Mouse (Mus musculus) heart, adult 2 months (tissue): Measurements from ENCODE around the gene Rnf41. TPM values are rescaled to one million over a fixed set of nuclear protein-coding genes. Genes with fewer than 3 reads are reported as not detected.

Experiments
- DNase-seq, 2 experiments: peaks; one replicate each; pipeline ENCODE4 v3.0.0; 2021
- H3K27ac ChIP-seq: fragments of 200-600 bp; 2 replicates; pipeline ENCODE4 v1.8.1; 2022
- H3K27me3 ChIP-seq: fragments of 200-500 bp; 2 replicates; pipeline ENCODE4 v1.6.1; 2012; ENCODE audit warnings: mild to moderate bottlenecking, low read length, inconsistent platforms, mixed read lengths; ENCODE audit not compliant: control insufficient read depth, insufficient read depth
- H3K36me3 ChIP-seq: fragments of 200-500 bp; 2 replicates; pipeline ENCODE4 v1.6.1; 2012; ENCODE audit warnings: low read length, inconsistent platforms; ENCODE audit not compliant: control insufficient read depth, insufficient read depth
- H3K4me1 ChIP-seq: fragments of 200-500 bp; 2 replicates; pipeline ENCODE4 v1.6.1; 2011; ENCODE audit warnings: low read length; ENCODE audit not compliant: control insufficient read depth, insufficient read depth
- H3K4me3 ChIP-seq: fragments of 200-600 bp; 2 replicates; pipeline ENCODE4 v1.8.1; 2022
- H3K79me2 ChIP-seq: fragments of 200-500 bp; replicated peaks from 2 replicates; pipeline ENCODE4 v1.6.1; 2012; ENCODE audit warnings: mild to moderate bottlenecking, inconsistent platforms, low read length, moderate library complexity, mixed read lengths; ENCODE audit not compliant: control insufficient read depth, insufficient read depth
- H3K9ac ChIP-seq: fragments of 200-500 bp; 2 replicates; pipeline ENCODE4 v1.6.1; 2012; ENCODE audit warnings: low read depth, mild to moderate bottlenecking, control low read depth, inconsistent platforms, low read length, mixed read lengths
- CTCF ChIP-seq: fragments of 200-600 bp; IDR thresholded peaks from 2 replicates; pipeline ENCODE4 v1.8.1; 2022; ENCODE audit warnings: antibody characterized with exemption, mild to moderate bottlenecking, moderate library complexity
- EP300 ChIP-seq: fragments of 200-500 bp; IDR thresholded peaks from 2 replicates; pipeline ENCODE4 v1.6.1; 2011; ENCODE audit warnings: low read depth, low read length, control low read depth; ENCODE audit not compliant: insufficient read depth
- POLR2A ChIP-seq: fragments of 200-500 bp; IDR thresholded peaks from 2 replicates; pipeline ENCODE4 v1.6.1; 2011; ENCODE audit warnings: mild to moderate bottlenecking, low read depth, low read length, control low read depth; ENCODE audit not compliant: insufficient read depth
- WGBS: fragments of 180-500 bp; shearing (Covaris S2); methylation state at CpG from one replicate; pipeline ENCODE4 v1.1.7; 2018; 5-methylcytosine and 5-hydroxymethylcytosine counted together
- intact Hi-C: fragments of 180-260 bp; cut with DNase I; formaldehyde crosslinking; loops from one replicate; pipeline ENCODE4 v1.15.1; 2025
- polyA plus RNA-seq: library from polyadenylated mRNA; depleted of rRNA; stranded (reverse); fragments of >200 nt; gene quantifications from 2 replicates; pipeline ENCODE4 v1.2.3, GENCODE M21; 2012
- total RNA-seq, 2 experiments: library from RNA; stranded (reverse); gene quantifications; 2 replicates each; pipeline ENCODE4 v1.2.3; 2021

Rnf41 gene
- total and polyA plus RNA-seq, 3 experiments = 12.5 to 16.9 (median 15.8) TPM

- H3K4me3 ChIP-seq = no peak overlapping the region
- no peak for DNase-seq
- H3K27me3 ChIP-seq = no peaks in the 10 kb centered on the region
- no peaks in the 10 kb centered on the region for H3K79me2 ChIP-seq
- peaks cover 3% of the 10 kb centered on the region for H3K4me1 ChIP-seq
- H3K36me3 ChIP-seq = no peaks in the 10 kb centered on the region
- no peak overlapping the region for H3K27ac ChIP-seq
- 88% methylated on average over 10 of the region's 10 CpGs for WGBS
- intact Hi-C loops = no loop called here
- H3K9ac ChIP-seq = no peak overlapping the region
- TF ChIP-seq POLR2A (no peak), EP300 (no peak), CTCF (no peak)
Measured at GRCm38 (mm10) chr10:128441324-128442119, 30.1 kb downstream of the Rnf41 start.

- 68% methylated on average over 1 of the region's 1 CpGs for WGBS
- Histone ChIP-seq H3K4me3 (no peak overlapping the region), H3K4me1 (peaks cover 3% of the 10 kb centered on the region), H3K79me2 (no peaks in the 10 kb centered on the region), H3K27ac (no peak overlapping the region), H3K36me3 (no peaks in the 10 kb centered on the region), H3K27me3 (no peaks in the 10 kb centered on the region), H3K9ac (no peak overlapping the region)
- TF ChIP-seq POLR2A (no peak), CTCF (no peak), EP300 (no peak)
- no peak for DNase-seq
- intact Hi-C loops = no loop called here
Measured at GRCm38 (mm10) chr10:128442718-128443117, 31.3 kb downstream of the Rnf41 start.

GRCm38 (mm10) chr10:128444354-128444753 is 32.9 kb downstream of the Rnf41 start:
- Histone ChIP-seq H3K4me1 (peaks cover 2% of the 10 kb centered on the region), H3K27me3 (no peaks in the 10 kb centered on the region), H3K36me3 (no peaks in the 10 kb centered on the region), H3K9ac (no peak overlapping the region), H3K4me3 (no peak overlapping the region), H3K79me2 (no peaks in the 10 kb centered on the region), H3K27ac (no peak overlapping the region)
- no peak for TF ChIP-seq EP300
- DNase-seq = no peak
- WGBS = 49% methylated on average over 6 of the region's 6 CpGs
- intact Hi-C loops = no loop called here

- Histone ChIP-seq H3K9ac (no peak overlapping the region), H3K4me1 (no peaks in the 10 kb centered on the region), H3K27me3 (no peaks in the 10 kb centered on the region), H3K27ac (peak overlapping the region; percentile 18; the same call in 1 of the 2 replicates), H3K79me2 (no peaks in the 10 kb centered on the region), H3K4me3 (no peak overlapping the region), H3K36me3 (no peaks in the 10 kb centered on the region)
- no peak for DNase-seq
- WGBS = 33% methylated on average over 4 of the region's 4 CpGs
- intact Hi-C loops = no loop called here
- TF ChIP-seq CTCF = no peak
- TF ChIP-seq POLR2A = no peak
- TF ChIP-seq EP300 = no peak
Measured at GRCm38 (mm10) chr10:128445407-128445806, 34.0 kb downstream of the Rnf41 start.

GRCm38 (mm10) chr10:128451014-128451413 is 39.6 kb downstream of the Rnf41 start:
- Histone ChIP-seq H3K79me2 (no peaks in the 10 kb centered on the region), H3K4me1 (peaks cover 2% of the 10 kb centered on the region; the same call in 1 of the 2 replicates), H3K27me3 (no peaks in the 10 kb centered on the region), H3K36me3 (no peaks in the 10 kb centered on the region), H3K9ac (no peak overlapping the region), H3K4me3 (no peak overlapping the region), H3K27ac (no peak overlapping the region)
- DNase-seq = no peak
- no peak for TF ChIP-seq POLR2A
- TF ChIP-seq CTCF = no peak
- intact Hi-C loops = no loop called here
- WGBS = 77% methylated on average over 6 of the region's 6 CpGs

GRCm38 (mm10) chr10:128454471-128454870 is 43.0 kb downstream of the Rnf41 start:
- Histone ChIP-seq H3K27ac (no peak overlapping the region), H3K27me3 (no peaks in the 10 kb centered on the region), H3K9ac (no peak overlapping the region), H3K79me2 (no peaks in the 10 kb centered on the region), H3K4me1 (peaks cover 2% of the 10 kb centered on the region; the same call in 1 of the 2 replicates), H3K4me3 (no peak overlapping the region), H3K36me3 (no peaks in the 10 kb centered on the region)
- 76% methylated on average over 3 of the region's 3 CpGs for WGBS
- TF ChIP-seq EP300 (no peak), CTCF (no peak), POLR2A (no peak)
- DNase-seq = no peak
- intact Hi-C loops = no loop called here
